Mouse (Mus musculus) ZHBTc4 (cell line): ENCODE measurements at regions not wholly inside any gene's neighbourhood (a gene's known extent, or its start where the extent isn't known, plus 50 kb on each side); places are given as distances from the start of the nearest gene placed in this dataset.
A peak's percentile ranks its signal among the peaks of the same experiment; 100 is the strongest.

Experiments used
- DNase-seq: peaks from one replicate; pipeline ENCODE4 v3.0.0-alpha.2; 2011; ENCODE audit warnings: low read depth, low spot score

DNA sequence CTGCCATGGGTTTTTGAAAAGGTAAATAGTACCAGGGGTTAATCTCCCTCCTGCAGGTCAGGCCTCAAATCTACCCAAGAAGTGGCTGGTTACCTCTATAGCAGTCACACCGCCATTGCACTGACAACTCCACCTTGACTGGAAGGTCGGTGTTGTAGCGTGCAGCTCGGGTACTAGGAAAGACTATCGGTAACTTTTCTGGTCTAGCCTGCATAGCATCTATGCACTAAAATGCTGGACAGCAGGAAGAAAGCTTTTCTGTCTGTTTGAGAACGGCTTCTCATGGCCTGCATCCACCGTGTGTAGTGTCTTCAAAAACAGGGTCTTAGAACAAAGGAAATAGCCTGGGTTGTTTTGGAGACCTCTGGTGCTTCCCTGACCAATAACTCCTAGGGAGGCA, 88.8 kb downstream of the Bms1 start:
- no peak for DNase-seq

DNA sequence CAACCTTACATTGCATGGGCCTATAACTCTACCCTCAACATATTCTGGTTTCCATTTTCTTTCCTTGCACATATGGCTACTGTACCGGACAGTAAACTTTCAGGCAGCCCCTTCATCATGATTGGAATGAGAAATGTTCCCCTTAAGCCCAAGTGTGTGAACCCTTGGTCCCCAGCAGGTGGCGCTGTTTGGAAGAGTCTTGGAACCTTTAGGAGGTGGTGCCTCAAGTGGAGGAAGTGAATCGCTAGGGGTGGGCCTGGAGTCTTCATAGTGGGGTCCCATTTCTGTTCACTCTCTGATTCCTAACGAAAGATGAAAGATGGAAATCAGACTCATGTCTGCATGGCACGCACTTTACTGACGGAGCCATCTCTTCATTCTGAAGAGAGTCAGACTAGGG, 91.8 kb downstream of the Bms1 start:
- peak; percentile 76 for DNase-seq

DNA sequence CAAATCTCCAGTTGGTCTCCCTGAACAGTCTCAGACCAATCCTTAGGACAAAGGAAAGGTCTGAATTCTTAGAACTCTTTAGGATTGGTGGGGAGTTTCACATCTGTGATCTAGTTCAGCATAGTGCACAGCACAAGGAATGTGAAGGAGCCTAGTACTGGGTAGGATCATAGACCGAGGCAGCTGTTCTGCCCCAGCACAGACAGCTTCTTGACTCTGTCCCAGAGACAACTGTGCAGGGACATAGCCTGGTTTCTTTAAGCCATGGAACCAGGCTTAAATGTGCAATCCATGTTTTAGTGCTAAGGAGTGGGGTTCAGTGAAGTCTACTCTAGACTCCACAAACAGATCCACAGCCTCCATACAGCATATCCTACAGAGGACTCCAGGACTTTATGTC, 93.6 kb downstream of the Bms1 start:
- DNase-seq: no peak

DNA sequence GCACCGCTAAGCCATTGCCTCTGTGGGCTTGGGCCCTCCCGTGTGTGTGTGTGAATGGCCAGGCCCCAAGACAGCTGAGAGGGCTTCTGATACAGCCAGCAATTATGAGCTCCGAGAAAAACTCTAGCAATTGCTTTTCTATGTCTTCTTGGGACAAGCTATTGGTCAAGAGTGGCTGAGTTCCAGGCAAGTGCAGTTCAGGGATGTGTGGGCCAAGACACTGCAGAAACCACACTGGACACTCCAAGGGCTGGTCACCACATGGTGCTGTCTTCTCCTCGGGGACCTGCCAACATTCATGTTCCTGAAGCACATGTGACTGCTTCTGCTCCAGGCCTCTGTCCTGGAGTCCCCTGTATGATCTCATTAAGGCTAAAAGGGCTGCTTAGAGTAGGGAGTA, 94.7 kb downstream of the Bms1 start:
- DNase-seq: no peak

DNA sequence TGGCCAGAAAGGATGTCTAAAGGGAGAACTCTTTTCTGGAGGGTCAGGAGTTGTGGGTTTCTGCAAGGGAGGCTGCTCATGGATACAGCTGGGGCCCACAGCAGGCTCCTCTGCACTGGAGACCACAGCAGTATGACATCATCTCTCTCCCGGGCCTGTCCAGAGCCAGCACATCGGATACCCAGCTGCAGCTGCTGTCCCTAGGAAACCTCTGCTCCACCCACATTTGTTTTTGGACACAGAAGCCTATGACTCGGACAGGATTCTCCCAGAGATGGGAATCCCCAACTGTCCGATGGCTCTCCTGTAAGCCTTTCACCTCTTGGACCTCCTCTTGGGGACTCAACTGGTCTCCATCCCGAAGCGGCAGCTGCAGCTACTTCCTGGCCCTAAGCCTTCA, 96.2 kb downstream of the Bms1 start:
- DNase-seq: no peak

DNA sequence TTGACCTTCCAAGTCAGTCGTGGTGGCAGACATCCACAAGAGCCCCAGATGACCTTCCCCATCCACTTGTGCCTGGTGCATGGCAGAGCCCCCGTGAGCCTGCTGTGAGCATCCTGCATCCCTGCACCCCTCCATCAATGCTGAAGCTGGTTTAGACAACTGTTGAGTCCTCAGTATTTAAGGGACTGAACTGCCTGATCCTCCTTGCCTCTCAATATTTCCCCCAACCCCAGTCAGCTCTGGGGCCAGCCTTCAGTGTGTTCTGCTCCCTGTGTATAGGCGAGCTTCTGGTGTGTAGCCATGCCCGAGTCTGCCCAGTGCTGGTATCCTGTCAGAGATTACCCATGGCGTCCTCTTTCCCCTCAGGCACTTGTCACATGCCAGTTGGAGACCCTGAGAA, 96.6 kb downstream of the Bms1 start:
- no peak for DNase-seq

DNA sequence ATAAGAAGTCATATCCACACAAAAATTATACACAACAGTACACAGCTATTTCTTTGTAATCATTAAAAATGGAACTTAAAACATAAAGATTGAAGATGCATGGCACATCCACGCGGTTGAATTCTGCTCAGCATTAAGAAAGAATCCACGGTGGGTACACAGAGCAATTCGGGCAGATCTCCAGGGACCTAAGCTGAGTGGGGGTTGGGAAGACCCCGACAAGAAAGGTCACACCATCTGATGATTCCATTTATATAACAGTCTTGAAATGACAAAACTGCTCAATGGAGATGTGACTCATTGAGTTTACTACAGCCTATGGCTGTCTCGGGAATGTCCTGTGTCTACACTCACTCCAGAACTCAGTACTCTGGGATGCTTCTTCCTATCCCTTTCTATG, 97.2 kb downstream of the Bms1 start:
- DNase-seq: no peak

DNA sequence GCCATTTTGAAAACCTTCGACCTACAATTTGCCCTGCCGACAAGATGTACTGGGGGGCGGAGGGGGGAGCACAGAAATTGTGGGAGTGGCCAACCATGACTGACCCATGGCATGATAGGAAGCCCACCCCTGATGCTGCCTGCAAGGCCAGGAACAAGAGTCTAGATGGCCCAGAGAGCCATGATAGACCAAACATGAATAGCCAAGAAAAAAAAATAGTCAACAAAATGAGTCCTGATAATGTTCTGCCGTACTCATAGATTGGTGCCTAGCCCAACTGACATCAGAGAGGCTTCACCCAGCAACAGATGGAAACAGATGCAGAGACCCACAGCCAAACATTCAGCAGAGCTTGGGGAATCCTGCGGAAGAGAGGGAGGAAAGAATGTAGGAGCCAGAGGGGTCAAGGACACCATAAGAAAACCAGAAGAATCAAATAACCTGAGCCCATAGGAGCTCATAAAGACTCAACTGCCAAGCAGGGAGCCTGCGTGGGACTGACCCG, 99.2 kb downstream of the Bms1 start:
- no peak for DNase-seq

DNA sequence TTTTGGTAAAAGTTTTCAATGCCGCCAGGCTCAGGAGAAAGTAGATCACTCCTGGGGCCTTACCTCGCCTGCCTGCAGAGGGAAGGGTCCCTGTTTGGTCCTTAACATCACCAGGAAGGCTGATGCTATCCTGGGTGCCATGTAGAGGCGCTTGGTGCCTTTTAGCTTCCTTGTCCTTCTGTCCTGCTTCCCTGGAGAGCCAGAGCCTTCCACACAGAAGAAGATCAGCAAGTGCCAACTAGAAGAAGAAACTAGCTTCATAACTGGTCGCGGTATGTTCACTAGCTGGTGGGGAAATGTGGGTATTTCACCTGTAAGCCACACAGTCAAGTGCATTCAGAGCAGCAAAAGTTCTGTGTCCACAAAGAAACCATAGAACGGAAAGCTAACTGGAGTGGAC, 103.4 kb downstream of the Bms1 start:
- no peak for DNase-seq

DNA sequence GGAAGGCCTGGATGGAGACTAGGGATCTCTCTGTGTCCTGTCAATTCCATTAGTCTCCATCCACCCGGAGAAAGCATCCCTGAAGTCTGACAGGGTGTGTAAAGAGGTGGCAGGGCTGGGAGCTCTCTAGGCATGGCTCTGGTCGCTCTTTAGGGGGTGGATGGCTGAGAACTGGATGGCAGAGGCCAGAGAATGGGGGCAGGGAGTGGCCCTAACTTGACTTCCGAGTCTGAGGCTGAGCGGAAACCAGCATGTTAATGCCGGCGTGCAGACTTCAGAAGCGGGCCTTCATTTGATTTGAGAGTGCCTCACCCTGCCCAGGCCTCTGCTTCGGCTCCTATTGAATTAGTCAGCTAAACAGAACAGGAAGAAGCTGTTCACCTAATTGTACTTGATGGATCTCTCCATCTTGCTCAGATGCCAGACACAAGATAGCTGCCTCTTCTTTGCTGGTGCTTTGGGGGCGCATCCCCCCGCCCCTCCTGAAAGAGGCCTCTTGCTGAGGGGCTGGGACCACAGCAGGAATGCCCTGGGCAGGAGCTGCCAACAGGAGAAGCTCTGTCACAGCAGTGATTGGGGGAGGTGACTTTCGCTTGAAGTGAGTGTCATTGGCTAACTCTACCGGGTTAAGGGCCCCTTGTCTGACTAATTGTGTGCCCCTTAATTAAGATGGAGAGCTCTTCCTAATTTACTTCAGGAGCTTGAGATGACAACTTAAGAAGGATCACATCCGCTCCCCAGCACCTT, 104.2 kb downstream of the Bms1 start:
- peak; percentile 61 for DNase-seq

DNA sequence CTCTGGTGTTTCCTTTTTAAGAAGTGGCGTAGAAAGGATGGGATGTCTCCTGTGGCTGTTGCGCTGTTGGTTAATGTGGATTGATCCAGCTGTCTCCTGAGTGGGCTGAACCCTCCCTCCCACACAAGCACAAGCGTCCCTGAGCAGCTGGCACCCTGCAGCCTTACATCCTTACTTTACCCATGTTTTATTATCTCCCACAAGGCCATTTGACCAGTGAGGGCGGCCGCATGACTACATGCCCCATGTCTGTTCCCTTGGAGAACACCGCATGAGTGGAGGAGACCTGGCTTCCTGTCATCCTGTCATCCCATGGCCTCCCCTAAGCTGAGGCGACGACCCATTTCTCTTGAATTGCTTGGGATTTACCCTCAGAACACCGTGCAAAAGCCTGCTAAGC, 108.2 kb downstream of the Bms1 start:
- no peak for DNase-seq

DNA sequence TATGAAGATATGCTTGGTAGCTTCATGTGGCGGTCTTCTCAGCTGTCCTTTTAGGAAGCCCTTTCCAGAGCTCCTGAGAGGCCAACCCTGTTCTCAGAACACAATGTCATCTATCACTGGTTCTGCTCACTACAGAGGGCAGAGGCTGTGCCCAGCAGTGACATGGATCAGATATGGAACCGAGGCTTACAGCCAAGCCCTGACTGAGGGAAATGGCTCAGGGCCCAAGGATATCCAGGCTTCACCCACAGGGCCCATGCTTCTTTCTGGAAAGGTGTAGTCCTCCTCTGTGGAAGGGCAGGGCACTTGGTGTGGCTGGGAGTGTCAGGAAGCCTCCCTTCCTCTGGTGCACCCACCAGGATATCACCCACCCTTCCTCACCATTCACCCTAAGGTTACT, 109.4 kb downstream of the Bms1 start:
- DNase-seq: no peak

DNA sequence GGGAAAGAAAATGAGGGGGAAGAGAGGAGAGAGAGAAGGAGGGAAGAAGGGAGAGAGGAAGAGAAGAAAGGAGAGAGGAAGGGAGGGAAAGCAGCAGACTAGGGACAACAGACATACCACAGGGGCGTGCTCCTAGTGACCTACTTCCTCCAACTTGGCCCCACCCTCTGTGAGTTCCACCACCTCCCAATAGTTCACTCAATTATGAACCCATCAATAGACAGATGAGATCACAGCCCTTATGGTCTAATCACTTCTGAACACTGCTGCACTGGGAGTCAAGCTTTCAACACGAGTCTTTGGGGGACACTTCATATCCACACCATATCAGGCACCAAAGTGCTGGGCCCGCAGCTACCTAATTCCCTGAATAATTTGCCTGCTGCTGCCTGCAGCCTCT, 110.7 kb downstream of the Bms1 start:
- DNase-seq: no peak

DNA sequence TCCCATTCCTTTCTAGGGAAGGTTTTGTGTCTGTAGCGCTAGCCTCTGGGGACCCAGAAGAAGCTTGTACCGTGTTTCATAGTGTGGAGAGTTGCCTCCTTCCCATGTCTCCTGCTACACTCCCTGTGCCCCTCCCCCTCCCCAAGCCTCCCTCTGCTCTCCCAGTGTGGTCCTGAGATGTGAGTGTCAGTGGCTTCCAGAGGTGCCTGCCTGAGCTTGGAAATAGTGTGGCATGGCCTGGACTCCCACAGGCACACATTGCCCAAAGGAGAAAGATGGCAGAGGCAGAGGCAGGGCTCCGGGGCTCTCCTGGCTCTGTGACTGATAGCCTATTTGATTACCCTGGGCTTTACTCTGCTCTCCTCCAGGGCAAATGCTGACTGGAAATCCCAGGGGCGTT, 110.0 kb upstream of the Ret start:
- no peak for DNase-seq

DNA sequence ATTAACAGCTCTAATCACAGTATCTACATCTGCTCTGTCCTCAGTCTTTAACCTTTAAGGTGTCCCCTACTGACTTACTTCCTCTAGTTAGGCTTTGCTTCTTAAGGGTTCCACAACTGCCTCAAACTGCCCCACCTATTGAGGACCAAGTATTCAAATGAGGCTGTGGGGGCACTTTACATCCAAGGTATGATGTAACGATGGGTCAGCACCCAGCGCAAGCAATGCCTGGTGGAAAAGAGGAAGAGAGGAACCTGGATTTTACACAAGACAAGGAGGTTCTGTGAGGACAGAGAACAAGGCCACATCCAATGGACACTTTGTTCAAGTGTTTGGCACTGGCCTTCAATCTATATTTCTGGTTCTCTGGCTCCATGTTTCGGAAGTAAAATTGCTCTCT, 107.7 kb upstream of the Ret start:
- DNase-seq: no peak

DNA sequence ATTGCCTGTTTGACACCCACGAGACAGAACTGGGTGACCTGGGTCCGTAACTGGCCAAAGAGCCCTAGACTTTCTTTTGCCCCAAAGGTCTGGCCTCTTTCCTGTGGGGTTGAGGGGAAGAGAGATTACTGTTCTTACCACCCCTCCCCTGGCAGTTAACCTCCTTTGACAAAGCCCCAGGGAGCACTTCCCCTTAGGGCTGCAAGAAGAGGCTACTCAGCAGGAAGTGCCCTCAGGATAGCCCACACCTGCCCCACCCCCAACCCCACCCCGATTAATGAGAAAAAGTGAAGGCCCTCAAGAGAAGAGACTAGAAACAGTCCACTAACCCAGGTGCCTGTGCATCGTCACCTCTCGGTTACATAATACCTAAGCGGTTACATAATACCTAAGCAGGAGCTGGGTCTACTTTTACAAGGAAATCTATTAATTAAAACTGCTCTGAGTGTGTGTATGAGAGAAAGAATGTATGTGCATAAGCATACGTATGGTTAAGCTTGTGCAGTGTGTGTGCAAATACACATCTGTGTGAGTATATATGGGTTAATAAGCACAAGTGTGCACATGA, 105.3 kb upstream of the Ret start:
- peak; percentile 43 for DNase-seq

DNA sequence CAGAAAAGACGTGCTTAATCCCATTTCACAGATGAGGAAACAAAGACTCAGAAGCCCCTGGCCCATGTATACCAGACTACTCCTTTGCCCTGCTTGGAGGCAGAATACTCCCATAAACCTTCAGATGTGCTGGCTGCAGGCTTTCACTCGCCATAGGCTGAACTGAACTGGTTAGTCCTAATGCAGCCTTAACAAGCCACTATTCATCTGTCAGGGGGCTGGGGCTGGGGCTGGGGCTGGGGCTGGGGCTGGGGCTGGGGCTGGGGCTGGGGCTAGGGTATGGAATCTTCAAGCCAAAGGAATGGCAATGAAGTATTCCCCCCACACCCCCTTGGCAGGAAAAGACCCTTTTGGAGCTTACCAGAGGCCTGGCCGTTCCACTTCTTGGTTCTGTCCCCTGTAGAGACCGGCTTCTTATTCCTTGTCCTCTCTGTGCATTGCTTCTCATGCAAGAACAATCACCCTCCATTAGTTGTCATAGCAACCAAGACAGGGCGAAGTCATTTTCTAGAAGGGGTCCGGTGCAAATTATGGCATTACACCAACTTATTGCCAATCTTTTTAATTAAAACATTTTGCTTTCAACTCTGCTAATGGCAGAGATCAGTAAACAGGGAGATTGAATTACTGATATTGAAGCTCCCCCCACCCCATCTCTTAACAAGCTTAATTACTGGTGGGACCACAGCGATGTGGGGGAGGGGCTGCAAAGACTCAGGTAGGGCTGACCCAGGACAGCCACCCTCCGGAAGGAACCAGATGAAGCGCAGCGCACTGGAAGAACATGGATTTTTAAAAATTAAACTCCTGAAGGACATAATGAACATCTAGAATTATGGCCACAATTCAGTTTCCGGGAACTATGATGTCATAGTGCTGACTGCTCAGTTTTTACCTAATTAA, 104.6 kb upstream of the Ret start:
- peak; percentile 23 for DNase-seq

DNA sequence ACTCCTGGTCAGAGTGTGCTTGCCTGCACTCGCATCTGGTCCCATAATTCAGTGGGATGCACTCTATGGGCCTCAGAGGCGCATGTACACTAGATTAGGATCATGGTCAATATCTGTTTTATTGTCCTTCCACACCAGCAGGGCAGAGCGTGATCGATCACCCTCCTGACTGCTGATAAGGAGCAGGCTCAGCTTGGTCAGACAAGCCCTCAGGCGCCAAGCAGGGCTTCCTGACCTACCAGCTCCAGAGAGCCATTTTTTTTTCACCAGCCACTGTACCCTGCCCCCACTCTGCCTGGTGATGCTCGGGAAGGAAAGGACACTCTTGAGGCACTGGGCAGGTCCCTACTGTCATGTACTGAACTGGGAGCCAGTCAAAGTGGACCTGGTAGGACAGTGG, 103.3 kb upstream of the Ret start:
- no peak for DNase-seq

DNA sequence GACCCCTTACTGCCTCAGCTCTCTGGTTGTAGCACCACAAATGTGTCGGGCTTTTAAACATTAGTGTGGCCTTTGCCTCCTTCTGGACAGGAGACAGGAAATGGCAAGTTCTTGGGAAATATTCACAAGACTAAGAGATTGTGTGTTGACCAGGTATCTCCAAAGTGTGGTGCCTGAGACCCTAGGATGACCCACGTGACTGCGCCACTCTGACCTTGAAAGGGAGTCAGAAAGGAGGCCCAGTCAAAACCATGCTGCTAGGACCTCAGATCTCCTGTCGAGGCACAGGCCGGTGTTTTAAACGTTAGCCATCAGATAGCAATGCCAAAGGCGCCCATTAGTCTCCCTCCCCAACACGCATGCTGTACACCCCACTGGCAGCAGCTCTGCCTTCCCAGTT, 100.1 kb upstream of the Ret start:
- no peak for DNase-seq

DNA sequence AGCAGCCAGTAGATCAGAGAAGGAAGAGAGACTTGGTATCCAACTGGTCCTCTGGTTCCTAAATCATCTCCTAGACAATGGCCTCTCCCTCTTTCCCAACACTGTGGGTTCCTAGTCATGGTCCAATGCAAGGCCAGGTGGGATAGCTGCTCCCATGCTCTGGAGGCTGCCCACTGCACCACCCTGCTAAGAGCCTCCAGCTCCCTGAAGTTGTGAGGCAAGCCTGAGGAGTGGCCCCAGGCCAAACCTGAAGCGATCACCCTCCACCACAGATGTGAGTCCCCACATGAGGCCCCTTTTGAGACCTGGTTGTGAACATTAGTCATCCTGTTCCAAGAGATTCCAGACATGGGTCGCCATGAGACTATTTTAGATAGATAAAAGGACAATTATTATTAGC, 96.5 kb upstream of the Ret start:
- DNase-seq: no peak

DNA sequence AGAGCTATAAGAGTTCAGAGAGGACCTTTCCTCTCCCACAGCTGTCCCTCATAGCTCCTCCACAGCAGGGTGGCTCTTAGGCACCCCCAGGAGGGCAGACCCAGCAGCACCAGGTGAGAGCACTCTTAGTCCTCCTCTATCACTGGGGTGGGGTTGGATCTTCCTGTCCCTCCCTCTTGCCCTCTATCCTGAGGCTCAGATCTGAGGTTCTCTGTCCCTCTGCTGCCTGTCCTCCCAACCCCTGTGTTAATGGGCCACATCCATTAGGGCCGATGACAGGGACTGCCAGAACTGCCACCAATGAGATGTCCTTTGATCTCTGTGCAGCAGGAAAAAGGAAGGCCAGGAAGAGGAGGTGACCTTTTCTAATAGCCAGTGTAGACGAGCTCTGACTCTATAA, 95.4 kb upstream of the Ret start:
- no peak for DNase-seq

DNA sequence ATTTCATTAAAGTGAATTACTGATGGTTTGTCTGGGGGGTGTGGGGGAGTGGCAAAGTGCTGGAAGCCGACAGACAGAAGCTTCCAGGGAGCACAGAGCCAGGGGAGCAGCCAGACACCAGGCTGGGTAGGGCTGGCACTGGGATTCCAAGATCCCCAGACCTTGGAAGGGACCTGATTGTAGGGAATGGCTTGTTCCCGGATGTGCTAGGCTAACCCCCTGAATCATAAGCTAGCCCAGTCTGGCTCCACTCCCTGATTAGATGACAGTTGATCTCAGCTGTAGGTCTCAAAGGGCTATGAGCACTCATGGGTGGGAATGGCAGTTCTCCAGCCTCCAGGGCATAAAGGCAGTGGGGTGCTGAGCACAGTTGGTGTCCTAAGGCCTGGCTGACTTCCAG, 94.8 kb upstream of the Ret start:
- no peak for DNase-seq

DNA sequence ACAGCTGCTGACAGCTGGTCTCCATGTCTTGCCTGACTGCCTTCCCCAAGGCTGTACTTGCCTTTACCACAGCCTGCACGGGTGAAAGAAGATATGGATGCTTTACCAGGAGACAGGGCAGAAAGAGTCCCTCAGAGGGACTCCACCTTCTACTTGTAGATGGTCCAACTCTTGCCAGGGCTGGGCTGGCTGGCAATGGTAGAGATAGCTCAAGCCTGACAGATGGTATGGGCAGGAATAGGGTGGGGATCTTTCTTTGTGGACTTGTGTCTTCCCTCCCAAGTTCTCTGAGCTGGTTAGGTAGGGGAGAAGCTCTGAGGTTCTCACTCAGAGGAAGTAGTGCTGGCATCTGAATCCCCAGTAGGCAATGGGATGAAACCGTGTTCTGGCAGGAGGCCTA, 93.9 kb upstream of the Ret start:
- DNase-seq: no peak
